Comparison of ENCODE assay signal across 18 mouse cellular contexts in the genomic region with DNA sequence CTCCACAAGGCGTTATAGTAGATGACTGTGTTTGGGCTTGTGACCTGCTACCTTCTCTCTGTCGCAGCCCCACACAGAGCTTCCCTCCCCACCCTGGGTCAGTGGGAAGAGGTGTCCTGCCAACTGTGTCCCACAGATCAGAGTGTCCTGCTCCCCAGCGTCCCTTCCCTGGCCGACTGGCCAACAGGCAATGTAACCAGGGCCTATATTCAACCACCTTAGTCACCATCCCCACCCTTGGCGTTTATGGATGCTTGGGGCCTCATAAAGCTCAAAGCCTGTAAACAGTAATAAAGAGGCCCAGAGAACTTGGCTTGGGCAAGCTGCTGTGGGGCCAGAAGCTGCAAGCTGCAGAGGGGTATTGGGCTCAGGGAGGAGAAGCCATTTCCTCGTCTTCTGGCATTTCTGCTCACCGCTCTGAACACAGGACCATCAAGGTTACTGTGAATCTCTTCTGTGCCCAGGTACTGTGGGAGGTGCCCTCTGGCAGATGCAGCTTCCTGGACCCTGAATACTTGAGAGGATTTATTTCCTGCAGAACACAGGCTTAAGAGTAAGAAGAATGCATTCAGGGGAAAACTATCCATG. TPM values are rescaled to one million over a fixed set of nuclear protein-coding genes. Genes with fewer than 3 reads are reported as not detected.
"Had no signal": no experiment of that assay in that cellular context is flagged by ENCODE, and none has a peak within 500 bp of the region (broad histone marks: within the 10 kb centered on the region; RNA-seq: fewer than 3 reads in every experiment).

No protein-coding gene starts in this region.

- H3K27ac ChIP-seq: kidney, postnatal 0 days; lung, embryonic 15.5 days; midbrain, embryonic 13.5 days; neural tube, embryonic 13.5 days had no signal

- DNase-seq: kidney, adult 2 months; kidney, postnatal 36 days; left cerebral cortex, postnatal 4 days; lung, adult 18-20 months; lung, postnatal 10 days; lung, postnatal 36 days; retina, postnatal 1 day; right cerebral cortex, postnatal 25 days; thymus, adult 18-20 months; thymus, postnatal 4 days had no signal

- H3K9ac ChIP-seq: liver, embryonic 15.5 days; midbrain, embryonic 13.5 days; neural tube, embryonic 13.5 days had no signal

- H3K36me3 ChIP-seq: lung, embryonic 15.5 days; midbrain, embryonic 13.5 days; neural tube, embryonic 13.5 days had no signal

- H3K27me3 ChIP-seq: liver, embryonic 15.5 days; lung, embryonic 15.5 days; megakaryocyte, embryonic 14.5 days; neural tube, embryonic 13.5 days had no signal

- ATAC-seq: inflammation-experienced regulatory T-cells, adult 6 months had no signal

- H3K9me3 ChIP-seq: liver, embryonic 15.5 days; lung, embryonic 15.5 days; megakaryocyte, embryonic 14.5 days; midbrain, embryonic 10.5 days; midbrain, embryonic 13.5 days; neural tube, embryonic 13.5 days had no signal

RNA-seq across cellular contexts. Expression of gene C1qtnf1, which starts 47.6 kb away (rescaled TPM):
- polyA plus RNA-seq: inflammation-experienced regulatory T-cells, adult 6 months had no signal
